Mouse (Mus musculus): ENCODE measurements around the gene 4930402H24Rik. TPM values are rescaled to one million over a fixed set of nuclear protein-coding genes. Genes with fewer than 3 reads are reported as not detected.
A peak's percentile ranks its signal among the peaks of the same experiment; 100 is the strongest.

4930402H24Rik gene
- total RNA-seq, 2 experiments from 2014 or later, result 53.8 to 60.9 TPM

GRCm38 (mm10) chr2:130743576-130743975, 162.6 kb downstream of the 4930402H24Rik start:
- intact Hi-C loops (cut with DNase I), result no loop called here
- DNase-seq, result no peak

- intact Hi-C loops (cut with DNase I), result no loop called here
- no peak for DNase-seq
Observed at GRCm38 (mm10) chr2:130740096-130740495, 166.1 kb downstream of the 4930402H24Rik start.

GRCm38 (mm10) chr2:130738019-130738418, 168.2 kb downstream of the 4930402H24Rik start:
- DNase-seq, result no peak
- intact Hi-C loops (cut with DNase I), result no loop called here

GRCm38 (mm10) chr2:130735281-130735680, 170.9 kb downstream of the 4930402H24Rik start:
- DNase-seq, result no peak
- intact Hi-C loops (cut with DNase I), result no loop called here

- intact Hi-C loops (cut with DNase I), result loop anchor here (2.0 kb wide), 1 partner anchor 371 kb away; no protein-coding TSS in a partner anchor
- DNase-seq, result no peak
Observed at GRCm38 (mm10) chr2:130733444-130733843, 172.8 kb downstream of the 4930402H24Rik start.

- intact Hi-C loops (cut with DNase I), result loop anchor here (2.0 kb wide), 1 partner anchor 373 kb away; no protein-coding TSS in a partner anchor
Observed at GRCm38 (mm10) chr2:130731855-130732254, 174.4 kb downstream of the 4930402H24Rik start.

GRCm38 (mm10) chr2:130730746-130731145, 175.5 kb downstream of the 4930402H24Rik start:
- intact Hi-C loops (cut with DNase I), result no loop called here
- DNase-seq, result no peak

More at GRCm38 (mm10) chr2:130731855-130732254, 174.4 kb downstream of the 4930402H24Rik start:
- no peak for DNase-seq

GRCm38 (mm10) chr2:130728906-130729585, 177.2 kb downstream of the 4930402H24Rik start:
- intact Hi-C loops (cut with DNase I), result no loop called here
- no peak for DNase-seq

- DNase-seq, result no peak
- intact Hi-C loops (cut with DNase I), result no loop called here
Observed at GRCm38 (mm10) chr2:130727752-130728151, 178.5 kb downstream of the 4930402H24Rik start.

- intact Hi-C loops (cut with DNase I), result no loop called here
- DNase-seq, result no peak
Observed at GRCm38 (mm10) chr2:130724369-130724768, 181.8 kb downstream of the 4930402H24Rik start.

GRCm38 (mm10) chr2:130717951-130718350, 188.3 kb downstream of the 4930402H24Rik start:
- DNase-seq, result no peak
- intact Hi-C loops (cut with DNase I), result no loop called here

GRCm38 (mm10) chr2:130707057-130707456, 199.1 kb downstream of the 4930402H24Rik start:
- intact Hi-C loops (cut with DNase I), result no loop called here
- no peak for DNase-seq

GRCm38 (mm10) chr2:130706602-130707001, 199.6 kb downstream of the 4930402H24Rik start:
- intact Hi-C loops (cut with DNase I), result no loop called here
- DNase-seq, result no peak

- intact Hi-C loops (cut with DNase I), result no loop called here
- no peak for DNase-seq
Observed at GRCm38 (mm10) chr2:130705178-130705577, 201.0 kb downstream of the 4930402H24Rik start.

GRCm38 (mm10) chr2:130704040-130705001, 201.9 kb downstream of the 4930402H24Rik start:
- DNase-seq, result no peak
- intact Hi-C loops (cut with DNase I), result no loop called here

- DNase-seq, result no peak
- intact Hi-C loops (cut with DNase I), result no loop called here
Observed at GRCm38 (mm10) chr2:130697821-130698266, 208.4 kb downstream of the 4930402H24Rik start.

GRCm38 (mm10) chr2:130697153-130697810, 208.9 kb downstream of the 4930402H24Rik start, which contains the start of gene Slc4a11:
TSS of gene Slc4a11 (minus strand) at chr2:130697519.
- DNase-seq, result peak; percentile 52
- intact Hi-C loops (cut with DNase I), result no loop called here

- intact Hi-C loops (cut with DNase I), result no loop called here
- peak in 1 of 2 experiments; percentile 6 for DNase-seq
Observed at GRCm38 (mm10) chr2:130696700-130697152, 209.5 kb downstream of the 4930402H24Rik start.

GRCm38 (mm10) chr2:130693563-130693962, 212.6 kb downstream of the 4930402H24Rik start:
- DNase-seq, result no peak
- intact Hi-C loops (cut with DNase I), result no loop called here

GRCm38 (mm10) chr2:130689011-130689410, 217.2 kb downstream of the 4930402H24Rik start:
- intact Hi-C loops (cut with DNase I), result no loop called here
- no peak for DNase-seq
